Mouse (Mus musculus) gastrocnemius, adult 2 months (tissue): Measurements from ENCODE around the gene Col4a3bp. TPM values are rescaled to one million over a fixed set of nuclear protein-coding genes. Genes with fewer than 3 reads are reported as not detected.

Experiments used
- DNase-seq: peaks from one replicate; pipeline ENCODE4 v3.0.0; 2022
- H3K27ac ChIP-seq: fragments of 200-600 bp; 2 replicates; pipeline ENCODE4 v1.8.1; 2022; ENCODE audit warnings: mild to moderate bottlenecking
- H3K4me3 ChIP-seq: fragments of 200-600 bp; 2 replicates; pipeline ENCODE4 v1.8.1; 2022; ENCODE audit warnings: mild to moderate bottlenecking, moderate library complexity
- CTCF ChIP-seq: fragments of 200-600 bp; IDR thresholded peaks from 2 replicates; pipeline ENCODE4 v1.8.1; 2022; ENCODE audit warnings: antibody characterized with exemption, mild to moderate bottlenecking, moderate library complexity
- intact Hi-C: fragments of 180-260 bp; cut with DNase I; formaldehyde crosslinking; loops from one replicate; pipeline ENCODE4 v1.15.1; 2025
- total RNA-seq, 2 experiments: library from RNA; stranded (reverse); gene quantifications; 2 replicates each; pipeline ENCODE4 v1.2.3; 2021

Col4a3bp gene
- total RNA-seq, 2 experiments from 2014 or later, result 47.3 to 60.1 TPM

- no peak for DNase-seq
- TF ChIP-seq CTCF, result no peak
- no peak overlapping the region for H3K27ac ChIP-seq
- no peak overlapping the region for H3K4me3 ChIP-seq
- intact Hi-C loops, result loop anchor here (10.0 kb wide), 1 partner anchor 1522 kb away; no protein-coding TSS in a partner anchor
These were observed 15.4 kb upstream of the Col4a3bp start for GRCm38 (mm10) chr13:96527022-96527421.

GRCm38 (mm10) chr13:96527856-96528255 is 14.6 kb upstream of the Col4a3bp start:
- H3K27ac ChIP-seq, result no peak overlapping the region
- no peak for TF ChIP-seq CTCF
- intact Hi-C loops, result loop anchor here (10.0 kb wide), 1 partner anchor 1523 kb away; no protein-coding TSS in a partner anchor
- DNase-seq, result no peak
- no peak overlapping the region for H3K4me3 ChIP-seq

- intact Hi-C loops, result loop anchor here (10.0 kb wide), 1 partner anchor 1524 kb away; no protein-coding TSS in a partner anchor
- no peak overlapping the region for H3K27ac ChIP-seq
- no peak for TF ChIP-seq CTCF
- H3K4me3 ChIP-seq, result no peak overlapping the region
- no peak for DNase-seq
These were observed 13.6 kb upstream of the Col4a3bp start for GRCm38 (mm10) chr13:96528776-96529175.

GRCm38 (mm10) chr13:96529542-96529941 is 12.9 kb upstream of the Col4a3bp start:
- no peak overlapping the region for H3K4me3 ChIP-seq
- no peak overlapping the region for H3K27ac ChIP-seq
- intact Hi-C loops, result loop anchor here (10.0 kb wide), 1 partner anchor 1525 kb away; no protein-coding TSS in a partner anchor
- no peak for TF ChIP-seq CTCF
- no peak for DNase-seq

GRCm38 (mm10) chr13:96530064-96530463 is 12.4 kb upstream of the Col4a3bp start:
- no peak overlapping the region for H3K27ac ChIP-seq
- H3K4me3 ChIP-seq, result no peak overlapping the region
- intact Hi-C loops, result no loop called here
- no peak for TF ChIP-seq CTCF
- no peak for DNase-seq

GRCm38 (mm10) chr13:96532176-96532575 is 10.2 kb upstream of the Col4a3bp start:
- peak; percentile 41 for DNase-seq
- intact Hi-C loops, result no loop called here
- no peak overlapping the region for H3K4me3 ChIP-seq
- TF ChIP-seq CTCF, result no peak
- H3K27ac ChIP-seq, result peak overlapping the region; percentile 44; the same call in 1 of the 2 replicates

GRCm38 (mm10) chr13:96533742-96534141 is 8.7 kb upstream of the Col4a3bp start:
- intact Hi-C loops, result no loop called here
- Histone ChIP-seq H3K4me3 (no peak overlapping the region), H3K27ac (no peak overlapping the region)
- no peak for DNase-seq
- TF ChIP-seq CTCF, result no peak

- TF ChIP-seq CTCF, result no peak
- intact Hi-C loops, result no loop called here
- DNase-seq, result no peak
- H3K27ac ChIP-seq, result no peak overlapping the region
- H3K4me3 ChIP-seq, result no peak overlapping the region
These were observed 5.4 kb upstream of the Col4a3bp start for GRCm38 (mm10) chr13:96536821-96537572.

- no peak overlapping the region for H3K27ac ChIP-seq
- no peak for TF ChIP-seq CTCF
- no peak for DNase-seq
- no peak overlapping the region for H3K4me3 ChIP-seq
- intact Hi-C loops, result no loop called here
These were observed 4.3 kb upstream of the Col4a3bp start for GRCm38 (mm10) chr13:96538103-96538502.

GRCm38 (mm10) chr13:96541381-96541780 is 1.0 kb upstream of the Col4a3bp start:
- no peak for TF ChIP-seq CTCF
- no peak overlapping the region for H3K27ac ChIP-seq
- intact Hi-C loops, result loop anchor here (5.0 kb wide), 1 partner anchor 154 kb away; the partner anchor contains the start of gene Poc5
- DNase-seq, result no peak
- H3K4me3 ChIP-seq, result peak overlapping the region; percentile 96

- DNase-seq, result peak; percentile 77
- Histone ChIP-seq H3K27ac (peak overlapping the region; percentile 96), H3K4me3 (peak overlapping the region; percentile 96)
- intact Hi-C loops, result loop anchor here (2.0 to 5.0 kb wide), 2 partner anchors 42 to 156 kb away; partner anchors contain the start of gene Poc5
- TF ChIP-seq CTCF, result no peak
These were observed 778 bp downstream of the Col4a3bp start for GRCm38 (mm10) chr13:96542901-96543891.

GRCm38 (mm10) chr13:96544506-96544905 is 2.1 kb downstream of the Col4a3bp start:
- Histone ChIP-seq H3K27ac (peak overlapping the region; percentile 96), H3K4me3 (peak overlapping the region; percentile 96)
- intact Hi-C loops, result loop anchor here (5.0 kb wide), 1 partner anchor 157 kb away; the partner anchor contains the start of gene Poc5
- DNase-seq, result no peak
- peak; percentile 41 for TF ChIP-seq CTCF
